Mouse (Mus musculus) bone marrow macrophage, adult 2 months (primary cell): ENCODE measurements at regions not wholly inside any gene's neighbourhood (a gene's known extent, or its start where the extent isn't known, plus 50 kb on each side); places are given as distances from the start of the nearest gene placed in this dataset.

ENCODE experiments used
- H3K27ac ChIP-seq: 2 replicates; pipeline ENCODE4 v1.5.1; 2012; ENCODE audit warnings: low read depth, low read length; ENCODE audit not compliant: insufficient read depth
- H3K4me1 ChIP-seq: 2 replicates; pipeline ENCODE4 v1.6.1; 2012; ENCODE audit warnings: low read length; ENCODE audit not compliant: control insufficient read depth, insufficient read depth
- H3K4me3 ChIP-seq: 2 replicates; pipeline ENCODE4 v1.5.1; 2012; ENCODE audit warnings: mild to moderate bottlenecking, low read length, moderate library complexity; ENCODE audit not compliant: insufficient read depth
- CTCF ChIP-seq: IDR thresholded peaks from 2 replicates; pipeline ENCODE4 v1.5.1; 2012; ENCODE audit warnings: low read depth, mild to moderate bottlenecking, low read length, moderate library complexity
- POLR2A ChIP-seq: IDR thresholded peaks from 2 replicates; pipeline ENCODE4 v1.6.1; 2012; ENCODE audit warnings: mild to moderate bottlenecking, low read depth, low read length, borderline replicate concordance

GRCm38 (mm10) chr3:156335033-156335793, 226.4 kb upstream of the Negr1 start:
- TF ChIP-seq CTCF (no peak), POLR2A (no peak)
- H3K4me3 ChIP-seq = no peak overlapping the region
- no peaks in the 10 kb centered on the region for H3K4me1 ChIP-seq
- no peak overlapping the region for H3K27ac ChIP-seq

- Histone ChIP-seq H3K4me3 (no peak overlapping the region), H3K27ac (no peak overlapping the region), H3K4me1 (no peaks in the 10 kb centered on the region)
- TF ChIP-seq CTCF = no peak
- TF ChIP-seq POLR2A = no peak
Measured at GRCm38 (mm10) chr3:156341484-156341883, 220.1 kb upstream of the Negr1 start.

DNA sequence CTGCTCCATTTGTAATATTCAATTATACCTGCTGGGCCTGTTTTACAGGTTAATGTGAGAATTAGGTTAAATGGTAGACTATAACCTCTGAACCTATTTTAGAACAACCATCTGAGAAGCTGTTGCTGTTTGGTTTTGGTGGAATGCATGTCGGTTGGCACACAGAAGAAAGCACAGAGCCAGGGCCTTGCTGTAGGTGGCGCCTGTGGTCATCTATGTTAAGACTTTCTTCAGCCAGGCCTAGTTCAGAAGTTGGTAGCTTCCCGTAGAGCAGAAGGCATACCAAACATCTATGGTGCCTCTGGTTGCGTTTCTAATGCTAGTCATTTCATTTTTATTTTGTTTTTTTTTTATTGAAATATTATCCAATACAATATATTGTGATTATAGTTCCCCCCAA, 209.9 kb upstream of the Negr1 start:
- Histone ChIP-seq H3K4me3 (no peak overlapping the region), H3K27ac (no peak overlapping the region), H3K4me1 (no peaks in the 10 kb centered on the region)
- TF ChIP-seq CTCF = no peak

DNA sequence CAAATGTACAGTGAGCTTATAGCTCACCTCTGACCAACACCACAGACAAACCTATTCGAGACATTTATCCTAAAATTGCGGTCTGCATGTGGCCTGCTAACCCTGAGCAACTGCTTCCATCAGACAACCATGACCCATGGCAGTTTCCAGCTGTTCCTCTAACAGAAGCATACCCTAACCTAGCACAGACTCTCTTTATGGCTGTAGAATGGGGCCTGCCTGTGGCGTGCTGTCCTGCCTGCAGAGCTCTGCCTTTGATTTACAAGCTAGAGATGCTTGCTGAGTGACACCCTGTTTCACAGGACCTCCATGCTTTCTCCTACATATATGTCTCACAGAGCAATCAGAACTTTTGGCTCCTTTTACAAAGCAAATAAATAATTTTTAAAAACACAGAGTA, 208.2 kb upstream of the Negr1 start:
- Histone ChIP-seq H3K4me3 (no peak overlapping the region), H3K27ac (no peak overlapping the region), H3K4me1 (no peaks in the 10 kb centered on the region)
- TF ChIP-seq CTCF (no peak), POLR2A (no peak)

DNA sequence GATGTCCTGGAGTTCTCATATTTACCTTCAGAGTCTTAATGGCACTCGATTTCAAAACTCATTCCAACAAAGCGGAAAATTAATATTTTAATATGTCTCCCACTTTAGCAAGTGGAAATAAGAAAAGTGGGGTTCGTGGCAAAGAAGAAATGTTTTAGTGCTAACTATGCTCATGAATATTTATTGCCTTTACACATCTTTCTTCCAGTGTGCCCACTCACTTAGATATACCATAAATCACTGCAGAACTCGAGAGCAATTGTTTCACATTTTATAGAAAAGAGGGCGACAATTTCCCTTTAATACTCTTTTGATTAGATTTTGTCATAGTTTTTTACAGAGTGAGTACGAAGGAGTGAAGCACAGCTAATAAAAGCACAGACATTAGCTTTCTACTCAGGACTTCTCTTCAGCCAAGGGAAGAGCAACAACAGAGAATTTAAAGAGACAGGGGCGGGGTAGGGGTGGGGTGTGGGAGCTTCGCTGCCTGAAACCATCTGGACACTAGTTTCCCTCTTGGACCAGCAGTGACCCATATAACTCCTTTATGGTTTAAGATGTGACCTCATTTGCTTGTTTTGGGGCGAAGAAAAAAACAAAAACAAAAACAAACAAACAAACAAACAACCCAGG, 207.6 kb upstream of the Negr1 start:
- Histone ChIP-seq H3K27ac (no peak overlapping the region), H3K4me3 (no peak overlapping the region), H3K4me1 (no peaks in the 10 kb centered on the region)
- TF ChIP-seq CTCF (no peak), POLR2A (no peak)

DNA sequence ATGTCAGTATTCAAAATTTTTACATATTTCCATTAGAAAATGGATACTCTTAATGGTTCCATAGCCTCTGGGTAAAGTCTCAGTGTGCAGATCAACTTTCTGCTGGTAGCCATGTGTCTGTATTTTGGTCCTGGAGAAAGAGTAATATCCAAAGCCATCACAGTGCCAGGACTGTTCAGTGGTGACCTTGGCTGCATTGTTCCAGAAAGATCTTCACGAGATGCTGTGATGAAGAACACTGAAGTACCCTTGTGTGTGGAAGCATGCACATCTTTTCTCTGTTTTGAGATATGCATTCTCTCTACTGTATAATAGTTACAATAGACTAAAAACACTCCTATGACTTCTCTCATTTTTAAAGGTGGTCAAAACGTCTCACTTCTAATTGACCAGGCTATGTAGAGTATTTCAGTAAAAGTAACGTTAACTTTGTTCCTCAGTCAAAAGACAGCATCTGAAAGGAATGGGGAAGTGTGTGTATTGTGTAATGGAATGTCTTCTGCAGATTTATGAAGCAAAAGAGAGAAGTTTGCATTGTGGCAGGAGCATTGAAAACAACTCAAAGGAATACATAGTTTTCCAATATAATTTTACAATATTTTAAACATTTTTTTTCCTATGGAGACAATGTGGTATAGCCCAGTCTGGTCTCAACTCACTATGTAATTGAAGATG, 192.8 kb upstream of the Negr1 start:
- H3K4me1 ChIP-seq = no peaks in the 10 kb centered on the region
- no peak overlapping the region for H3K27ac ChIP-seq
- no peak for TF ChIP-seq CTCF
- TF ChIP-seq POLR2A = no peak
- no peak overlapping the region for H3K4me3 ChIP-seq

DNA sequence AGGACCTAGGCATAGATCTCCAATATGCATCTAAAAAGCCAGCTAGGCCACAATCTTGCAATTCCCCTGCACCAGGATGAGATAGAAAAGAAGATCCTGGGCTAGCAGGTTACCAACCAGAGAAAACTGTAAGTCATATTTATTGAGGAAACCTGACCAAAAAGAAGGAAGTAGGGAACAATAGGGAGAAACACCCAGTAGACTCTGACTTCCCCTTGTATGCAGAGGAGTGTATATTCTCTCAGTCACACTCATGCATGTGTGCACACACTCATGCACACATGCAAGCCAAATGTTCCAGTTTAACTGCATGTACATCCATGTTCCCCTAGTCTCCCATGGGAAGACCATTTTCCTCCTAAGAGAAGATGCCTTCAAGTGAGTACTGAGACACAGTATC, 184.9 kb upstream of the Negr1 start:
- no peak for TF ChIP-seq POLR2A
- TF ChIP-seq CTCF = no peak
- Histone ChIP-seq H3K27ac (no peak overlapping the region), H3K4me1 (no peaks in the 10 kb centered on the region), H3K4me3 (no peak overlapping the region)

DNA sequence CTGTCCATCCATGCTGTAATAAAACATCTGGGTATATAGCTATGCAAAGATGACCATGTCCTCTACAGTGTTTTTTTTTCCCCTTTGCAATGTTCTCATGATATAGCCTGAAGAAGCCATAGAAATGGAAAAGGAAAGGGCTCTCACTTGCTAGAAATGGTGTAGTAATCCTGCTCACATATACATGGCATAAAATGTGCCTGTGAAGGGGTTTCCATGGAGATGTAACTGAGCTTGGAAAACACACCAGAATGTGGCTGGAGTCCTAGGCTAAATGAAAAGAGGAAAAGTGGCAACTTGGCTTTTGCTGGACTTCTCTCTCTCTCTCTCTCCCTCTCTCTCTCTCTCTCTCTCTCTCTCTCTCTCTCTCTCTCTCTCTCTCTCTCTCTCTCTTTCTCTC, 178.7 kb upstream of the Negr1 start:
- TF ChIP-seq POLR2A (no peak), CTCF (no peak)
- H3K4me1 ChIP-seq = no peaks in the 10 kb centered on the region
- H3K27ac ChIP-seq = no peak overlapping the region
- no peak overlapping the region for H3K4me3 ChIP-seq

GRCm38 (mm10) chr3:156406136-156406535, 155.5 kb upstream of the Negr1 start:
- TF ChIP-seq POLR2A (no peak), CTCF (no peak)
- Histone ChIP-seq H3K4me1 (no peaks in the 10 kb centered on the region), H3K4me3 (no peak overlapping the region), H3K27ac (no peak overlapping the region)

DNA sequence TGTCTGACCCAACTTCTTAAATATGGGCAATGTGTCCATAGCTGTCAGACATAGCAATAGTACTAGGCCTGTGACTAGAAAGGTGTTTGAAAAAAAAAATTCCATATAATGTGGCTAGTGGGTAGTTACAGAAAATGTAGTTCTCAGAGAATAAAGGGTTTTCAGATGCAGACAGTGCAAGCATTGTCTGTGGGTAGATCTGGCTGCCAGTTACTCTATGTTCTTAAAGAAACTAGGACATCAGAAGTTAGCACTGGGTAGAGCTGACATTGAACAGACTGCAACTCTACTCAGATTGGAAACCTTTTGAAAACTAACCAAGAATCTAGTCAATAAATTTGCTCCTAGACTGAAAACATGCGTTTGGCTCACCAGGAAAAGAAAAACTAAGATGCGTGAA, 154.5 kb upstream of the Negr1 start:
- Histone ChIP-seq H3K4me3 (no peak overlapping the region), H3K27ac (no peak overlapping the region), H3K4me1 (no peaks in the 10 kb centered on the region)
- no peak for TF ChIP-seq POLR2A
- TF ChIP-seq CTCF = no peak
